Comparison of ENCODE assay signal across 16 mouse cellular contexts in genomic region chr13:114260486-114261205, GRCm38 (mm10).
DNase-seq lines count a peak whose midpoint lies in the region; ATAC-seq lines count a peak whose summit lies in the region.
"Had no signal": no experiment of that assay in that cellular context is flagged by ENCODE, and none has a peak within 500 bp of the region (broad histone marks: within the 10 kb centered on the region; RNA-seq: fewer than 3 reads in every experiment).

No protein-coding gene starts in this region.

- ATAC-seq in erythroblast, adult 5-6 weeks (replicated peaks; ENCODE audit: low FRiP score, poor library complexity, severe bottlenecking): no peak
- ATAC-seq: activated CD4-positive, CD25-positive, alpha-beta regulatory T cell, adult 4 months; intestine, embryonic 16.5 days; midbrain, embryonic 15.5 days had no signal

- DNase-seq in 3134 (ENCODE audit: extremely low read depth, insufficient read length, low spot score): peak; percentile 22
- DNase-seq in 3T3-L1 (ENCODE audit: low read depth, low spot score): peak; percentile 55
- DNase-seq in R1 (ENCODE audit: low read depth, low spot score): peak; percentile 89
- peak; percentile 49 for DNase-seq in embryo, embryonic 10 days (ENCODE audit: low spot score)
- no peak for DNase-seq in kidney, postnatal 4 days
- DNase-seq in ovary, postnatal 10 days (ENCODE audit: low spot score): no peak
- DNase-seq in cerebellum, postnatal 10 days: no peak
- DNase-seq: cerebellum, postnatal 14 days; liver; lung, adult 2 months; right cerebral cortex, adult 18-20 months; thymus, postnatal 36 days had no signal

Comparison
In these comparisons a context has a peak if more than half of its experiments do, and no peak if none do; other contexts are left out.
1. DNase-seq: peak in 3134 (single experiment), 3T3-L1 (single experiment), R1 (single experiment) and embryo, embryonic 10 days (single experiment); none in kidney, postnatal 4 days (0 of 2), ovary, postnatal 10 days (single experiment) and cerebellum, postnatal 10 days (0 of 2).